Mouse (Mus musculus) left cerebral cortex, postnatal 36 days (tissue): Measurements from ENCODE around the gene D17H6S53E. TPM values are rescaled to one million over a fixed set of nuclear protein-coding genes. Genes with fewer than 3 reads are reported as not detected.
A peak's percentile ranks its signal among the peaks of the same experiment; 100 is the strongest.
"Not testable (repeated sequence)": the region's sequence is repeated elsewhere in the genome, so short reads cannot be mapped to it uniquely, and the experiment has no call there.

ENCODE experiments used
- DNase-seq, 2 experiments: peaks; one replicate each; pipeline ENCODE4 v3.0.0; 2021 to 2022; ENCODE audit warnings: low spot score in 2 of 2, mixed read lengths in 1 of 2
- intact Hi-C: fragments of 180-260 bp; cut with DNase I; formaldehyde crosslinking; loops from one replicate; pipeline ENCODE4 v1.15.1; 2025
- total RNA-seq, 2 experiments: library from RNA; stranded (reverse); gene quantifications; 2 replicates each; pipeline ENCODE4 v1.2.3; 2021

Gene D17H6S53E
- total RNA-seq, 2 experiments from 2014 or later: 26.7 to 31.0 TPM

DNA sequence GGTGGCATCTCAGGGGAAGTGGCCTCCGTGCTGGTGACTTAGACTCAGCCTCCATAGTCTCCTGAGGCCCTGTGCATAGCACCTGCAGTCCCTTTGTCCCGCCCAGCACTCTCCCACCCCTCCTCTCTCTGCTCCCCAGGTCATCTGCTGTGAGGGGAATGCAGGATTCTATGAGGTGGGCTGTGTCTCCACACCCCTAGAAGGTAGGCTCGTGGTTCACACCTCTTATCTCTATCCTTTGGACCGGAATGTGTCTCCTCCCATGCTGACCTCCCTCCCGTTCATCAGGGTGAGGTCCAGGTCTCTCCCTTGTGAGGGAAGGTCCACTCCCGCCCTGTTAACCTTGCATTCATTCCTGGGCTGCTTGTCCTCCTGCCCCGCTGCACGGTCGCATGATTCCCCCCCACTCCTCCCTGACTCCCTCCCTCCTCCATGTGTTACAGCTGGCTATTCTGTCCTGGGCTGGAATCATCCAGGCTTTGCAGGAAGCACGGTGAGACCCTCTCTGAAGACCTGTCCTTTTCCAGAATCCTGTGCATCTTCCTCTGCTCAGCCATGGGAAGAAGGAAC lies 25.9 kb upstream of the D17H6S53E start:
- intact Hi-C loops: no loop called here
- no peak for DNase-seq

DNA sequence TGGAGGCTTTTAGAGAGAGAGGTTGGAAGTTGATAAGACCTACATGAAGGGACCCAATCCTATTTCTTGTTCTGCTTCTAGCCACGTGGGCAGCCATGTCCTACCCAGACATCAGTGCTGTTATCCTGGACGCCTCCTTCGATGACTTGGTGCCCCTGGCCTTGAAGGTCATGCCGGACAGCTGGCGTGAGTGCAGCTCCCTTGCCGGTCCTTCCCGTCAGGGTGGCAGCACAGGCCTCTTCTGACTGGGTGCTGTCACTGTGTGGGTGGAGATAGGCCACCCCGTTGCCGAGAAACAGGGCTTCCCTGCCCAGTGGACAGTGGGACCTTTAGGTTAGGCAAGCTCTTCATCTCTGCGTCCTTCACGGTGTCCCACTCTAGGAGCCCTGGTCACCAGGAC lies 25.0 kb upstream of the D17H6S53E start:
- DNase-seq: no peak
- intact Hi-C loops: no loop called here

DNA sequence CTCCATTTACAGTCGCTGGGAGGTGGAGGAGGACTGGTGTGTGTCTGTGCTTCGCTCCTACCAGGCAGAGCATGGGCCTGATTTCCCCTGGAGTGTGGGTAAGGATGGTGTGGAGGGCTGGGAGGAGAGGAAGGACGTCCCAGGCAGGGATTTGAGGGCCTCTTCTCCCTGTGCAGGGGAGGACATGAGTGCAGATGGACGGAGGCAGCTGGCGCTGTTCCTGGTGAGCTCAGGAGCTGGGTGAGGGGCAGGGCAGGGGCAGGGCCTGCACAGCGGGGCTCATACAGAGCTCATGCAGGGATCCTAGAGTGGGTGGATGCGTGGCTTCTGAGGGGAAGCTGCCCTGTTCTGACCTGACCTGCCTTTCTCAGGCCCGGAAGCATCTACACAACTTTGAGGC lies 23.9 kb upstream of the D17H6S53E start:
- intact Hi-C loops: no loop called here
- no peak for DNase-seq

DNA sequence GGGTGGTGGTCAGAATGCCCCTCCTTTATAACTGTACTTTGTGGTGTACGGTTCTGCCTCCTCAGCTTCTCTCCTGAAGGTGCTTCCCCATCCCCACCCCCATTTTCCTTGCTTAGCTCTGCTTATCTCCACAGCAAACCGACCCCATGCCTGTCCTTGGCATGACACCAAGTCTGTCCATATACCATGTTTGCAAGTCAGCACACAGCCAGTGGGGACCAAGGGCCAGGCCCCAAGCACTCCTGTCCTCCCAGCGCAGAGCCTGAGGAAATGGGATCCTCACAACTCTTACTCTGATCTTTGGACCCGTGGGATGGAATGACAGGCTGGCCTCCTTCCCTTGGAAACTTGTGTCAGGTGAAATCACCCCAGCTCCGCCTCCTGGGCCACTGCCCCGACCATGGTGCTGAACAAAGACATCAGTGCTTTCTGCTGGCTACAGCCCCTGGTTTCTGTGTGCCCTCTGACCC lies 22.9 kb upstream of the D17H6S53E start:
- intact Hi-C loops: no loop called here
- no peak for DNase-seq

DNA sequence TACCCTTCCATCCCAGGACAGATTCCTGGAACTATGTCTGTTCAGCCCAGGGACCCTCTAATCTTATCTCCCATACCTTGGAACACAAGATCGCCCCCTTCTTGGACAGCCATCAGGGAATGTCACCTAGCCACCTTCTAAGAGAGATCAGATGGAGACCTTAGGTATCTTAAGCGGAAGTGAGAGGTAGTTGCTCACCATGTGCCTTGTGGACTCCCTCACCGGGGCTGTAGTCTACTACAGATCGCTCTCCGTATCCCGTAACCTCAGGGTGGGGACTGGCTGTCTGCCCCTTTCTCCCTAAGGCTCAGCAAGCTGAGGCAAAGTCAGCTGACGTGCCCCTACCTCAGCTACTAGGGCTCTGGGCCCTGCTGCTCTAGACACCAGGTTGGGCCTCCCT lies 22.1 kb upstream of the D17H6S53E start:
- intact Hi-C loops: no loop called here
- DNase-seq: no peak

DNA sequence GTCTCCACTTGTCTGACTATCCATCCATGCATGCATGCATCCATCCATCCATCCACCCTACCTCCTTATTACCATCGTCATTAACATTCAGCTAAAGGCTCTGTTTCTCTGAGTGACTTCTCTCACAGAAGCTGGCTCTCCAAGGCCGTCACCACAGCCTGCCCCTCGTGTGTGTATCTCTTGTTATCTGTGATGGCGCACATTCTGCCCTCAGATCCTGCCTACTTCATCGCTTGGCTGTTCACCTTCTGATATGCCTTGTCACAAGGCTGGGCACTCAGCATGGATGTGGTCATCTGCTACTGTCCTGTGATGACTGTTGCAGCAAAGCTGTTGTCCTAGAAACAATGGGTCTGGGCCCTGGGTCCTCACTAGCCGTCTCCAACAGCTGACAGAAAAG lies 21.4 kb upstream of the D17H6S53E start:
- no peak for DNase-seq
- intact Hi-C loops: no loop called here

DNA sequence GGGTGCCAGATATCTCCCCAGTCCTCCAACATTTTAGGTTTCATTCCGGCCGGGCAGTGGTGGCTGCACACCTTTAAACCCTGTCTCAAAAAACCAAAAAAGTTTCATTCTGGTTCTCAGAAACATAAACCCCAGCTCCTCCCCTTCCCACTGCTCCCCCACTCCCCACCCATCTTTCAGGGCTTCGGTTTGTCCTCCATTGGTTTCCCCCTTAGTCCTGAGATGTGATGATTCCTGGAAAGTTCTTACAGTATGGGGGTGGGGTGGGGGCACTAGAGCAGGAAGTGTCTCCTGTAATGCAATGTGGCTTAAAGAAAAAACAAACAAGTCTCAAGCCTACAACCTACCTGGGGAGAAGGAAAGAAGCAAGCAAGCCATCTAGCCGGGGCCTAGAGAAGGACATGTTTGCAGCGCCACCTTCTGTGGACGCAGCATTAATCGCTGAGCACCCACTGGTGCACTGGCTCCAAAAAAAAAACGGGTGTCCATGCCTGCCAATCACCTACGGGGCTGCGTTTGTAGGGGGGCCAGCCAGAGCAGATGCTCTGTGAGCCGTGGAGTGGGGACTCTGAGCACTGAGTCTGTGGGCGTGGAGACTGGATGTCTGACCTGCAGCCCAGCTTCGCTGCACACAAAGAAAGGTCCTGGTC lies 20.3 kb upstream of the D17H6S53E start:
- intact Hi-C loops: loop anchor here (1.0 kb wide), 1 partner anchor 85 kb away; no protein-coding TSS in a partner anchor
- DNase-seq: no peak

DNA sequence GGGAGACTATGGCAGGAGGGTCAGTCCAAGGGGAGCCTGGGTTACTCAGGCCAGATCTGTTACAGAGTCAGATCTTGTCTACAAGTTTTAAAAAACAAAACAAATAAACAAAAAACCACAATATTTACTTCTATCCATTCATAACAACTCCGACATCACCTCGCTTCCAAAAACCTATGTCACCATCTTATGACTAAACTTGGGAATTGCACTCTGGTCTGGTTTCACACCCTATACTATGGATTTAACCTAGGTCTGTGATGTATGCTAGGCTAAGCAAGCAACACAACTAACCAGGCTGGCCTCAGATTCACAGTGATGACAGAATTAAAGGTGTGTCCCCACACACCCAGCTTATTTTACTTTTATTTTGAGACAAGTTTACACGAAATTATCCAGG lies 19.7 kb upstream of the D17H6S53E start:
- DNase-seq: no peak
- intact Hi-C loops: loop anchor here (1.0 kb wide), 1 partner anchor 85 kb away; no protein-coding TSS in a partner anchor

DNA sequence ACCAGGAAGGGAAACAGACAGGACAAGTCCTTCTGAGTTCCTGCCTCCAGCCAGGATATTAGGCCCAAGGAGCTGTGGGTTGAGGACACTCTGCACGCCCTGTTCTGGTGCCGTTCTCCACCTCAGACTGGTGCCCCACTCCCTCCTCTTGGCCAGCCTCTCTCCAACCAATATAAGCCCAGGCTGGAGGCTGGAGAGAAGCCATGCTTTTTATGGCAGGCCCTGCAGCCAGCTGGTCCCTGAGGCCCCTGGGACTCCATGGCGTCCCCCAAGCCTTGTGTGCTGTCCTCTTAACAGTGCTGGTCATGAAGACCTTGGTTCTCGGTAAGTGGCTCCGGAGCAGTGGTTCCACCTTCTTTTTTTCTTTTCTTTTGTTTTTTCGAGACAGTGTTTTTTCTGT lies 18.1 kb upstream of the D17H6S53E start, which contains the start of gene Ly6g5c:
Gene Ly6g5c (plus strand): TSS at position 183 of the 400 bp plus-strand sequence.
- intact Hi-C loops: no loop called here
- no peak for DNase-seq

DNA sequence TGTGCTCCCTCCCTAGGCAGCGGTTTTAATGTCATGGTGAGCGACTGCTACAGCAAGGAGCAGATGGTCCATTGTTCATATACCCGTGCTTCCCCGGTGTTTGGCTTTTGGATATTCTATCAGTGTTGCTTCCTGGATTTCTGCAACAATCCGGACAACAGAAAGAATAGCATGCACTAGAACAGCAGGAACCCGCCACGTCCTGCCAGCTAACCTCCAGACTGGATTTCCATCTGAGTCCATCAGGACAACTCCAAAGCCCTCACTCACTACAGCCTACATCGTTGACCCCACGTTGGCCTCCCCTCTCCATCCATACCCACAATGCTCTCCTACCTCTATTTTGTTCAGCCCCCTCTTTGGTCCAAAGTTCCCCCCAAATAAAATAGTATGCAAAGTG lies 14.4 kb upstream of the D17H6S53E start:
- intact Hi-C loops: no loop called here
- no peak for DNase-seq

DNA sequence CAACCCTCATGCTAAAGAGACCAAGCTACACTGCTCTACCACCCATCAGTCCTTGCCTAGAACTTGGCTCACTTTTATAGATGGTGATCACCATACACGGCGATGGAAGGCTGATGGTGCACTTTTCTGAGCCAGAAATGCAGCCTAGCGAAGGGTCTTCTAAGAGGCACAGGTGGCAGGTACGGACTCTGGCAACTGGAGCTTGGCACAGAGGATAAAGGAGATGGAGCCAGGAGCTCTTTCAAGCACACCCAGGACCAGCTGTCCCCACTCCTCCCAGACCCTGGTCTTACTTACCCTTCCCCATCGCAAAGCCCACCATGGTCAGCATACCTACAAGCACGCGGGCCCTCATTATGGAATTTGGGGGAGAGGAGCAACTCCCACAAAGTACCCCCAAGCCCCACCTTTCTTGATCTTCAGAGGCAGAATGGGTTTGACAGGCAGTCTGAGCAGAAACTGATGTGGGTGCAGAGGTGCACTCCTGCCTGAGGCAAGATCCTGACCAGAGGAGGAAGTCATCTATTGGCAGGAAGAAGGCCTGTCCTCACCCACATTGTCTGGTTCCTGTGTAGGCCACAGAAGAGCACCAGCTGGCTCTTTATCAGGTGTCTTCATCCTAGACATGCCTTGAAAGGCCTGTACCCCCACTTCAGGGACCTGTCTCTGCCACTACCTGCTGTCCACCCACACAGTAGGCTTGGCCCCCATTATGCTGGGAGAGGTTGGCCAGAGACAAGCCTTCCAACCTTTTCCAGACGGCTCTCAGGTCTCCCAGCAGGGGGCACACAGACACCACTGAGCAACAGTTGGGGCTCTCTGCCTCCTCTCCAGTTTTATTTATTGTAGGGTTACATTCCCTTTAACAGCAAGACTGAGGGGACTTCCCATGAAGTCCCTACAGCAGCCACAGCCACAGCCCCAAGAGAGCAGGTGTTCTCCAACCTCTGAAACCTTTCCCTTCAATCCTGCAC lies 10.8 kb upstream of the D17H6S53E start, which contains the start of gene Ly6g5b:
Gene Ly6g5b (minus strand): TSS at position 383 of the 974 bp plus-strand sequence.
- no peak for DNase-seq
- intact Hi-C loops: no loop called here

DNA sequence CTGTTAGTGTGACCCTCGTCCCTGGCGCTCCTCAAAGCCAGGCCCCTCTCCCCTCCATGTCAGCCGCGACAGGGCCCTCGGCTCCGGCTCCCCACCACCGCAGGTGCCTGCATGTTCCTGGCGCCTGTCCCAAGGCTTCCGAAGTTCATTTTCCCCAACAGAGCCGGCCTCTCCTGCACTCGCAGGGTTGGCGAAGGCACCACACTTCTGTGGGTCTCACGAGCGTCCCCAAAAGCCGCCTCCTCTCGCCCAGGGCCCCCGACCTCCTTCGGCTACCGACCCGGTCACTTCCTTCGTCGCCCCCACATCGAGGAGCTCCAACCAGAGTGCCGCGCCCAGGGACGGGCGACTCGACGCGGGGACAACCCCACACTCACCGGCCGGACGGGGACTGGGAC lies 5.4 kb upstream of the D17H6S53E start:
- no peak for DNase-seq
- intact Hi-C loops: loop anchor here (5.0 kb wide), 2 partner anchors 98 to 117 kb away; partner anchors contain the start of gene Nfkbil1

DNA sequence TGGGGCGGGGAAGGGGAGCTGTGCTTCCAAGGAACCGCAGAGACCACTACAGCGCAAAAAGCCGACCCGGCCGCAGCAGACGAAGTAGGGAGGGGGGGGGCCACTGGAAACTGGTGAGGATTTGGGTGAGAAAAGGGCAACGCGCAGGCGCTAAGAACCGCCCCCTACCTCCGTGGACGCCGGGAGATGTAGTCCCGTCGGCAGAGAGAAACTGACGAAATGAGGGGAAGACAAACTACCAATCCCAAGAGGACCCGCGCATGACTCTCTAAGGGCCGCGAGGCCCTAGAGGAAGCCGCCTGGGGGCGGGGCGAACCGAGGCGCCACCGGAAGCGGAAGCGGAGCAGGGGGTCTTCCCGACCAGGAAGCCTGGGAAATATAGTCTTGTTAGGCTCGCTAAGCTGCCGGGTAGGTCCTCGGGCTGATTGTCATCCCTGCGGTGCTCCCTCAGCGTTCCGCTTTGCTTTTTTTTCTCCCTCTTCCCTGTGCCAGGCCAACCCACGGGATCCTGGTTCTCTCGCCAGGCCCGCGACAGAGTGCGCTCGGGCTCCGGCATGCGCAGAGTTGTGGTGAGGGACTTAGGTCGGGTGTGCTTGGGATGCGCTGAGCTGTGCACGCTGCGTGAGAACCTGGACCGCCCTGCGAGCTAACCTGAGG lies 4.9 kb upstream of the D17H6S53E start, which contains the start of gene Gpank1:
Gene Gpank1 (plus strand): TSS at position 313 of the 657 bp plus-strand sequence.
- intact Hi-C loops: loop anchor here (5.0 kb wide), 2 partner anchors 99 to 116 kb away; partner anchors contain the start of gene Nfkbil1
- DNase-seq: peak; percentile 98

DNA sequence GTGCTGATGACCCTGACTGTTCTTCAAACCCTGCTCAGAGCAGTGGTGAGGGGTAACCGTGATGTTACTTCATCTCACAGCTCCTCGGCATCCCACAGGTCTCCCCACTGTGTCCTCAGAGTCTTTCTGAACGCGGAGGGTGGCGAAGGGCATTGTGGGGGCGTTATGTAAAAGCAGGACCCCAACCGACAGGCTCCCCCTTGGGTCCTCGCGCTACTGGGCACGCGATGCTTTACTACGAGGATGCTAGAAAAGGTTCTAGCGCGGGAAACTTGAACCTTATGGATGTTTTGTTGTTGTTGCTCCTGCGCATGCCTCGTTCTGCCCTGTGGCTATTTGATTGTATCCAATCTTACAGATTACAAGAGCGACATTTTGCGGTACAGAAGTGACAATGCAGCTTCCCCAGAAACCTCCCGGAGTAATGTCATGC lies 4.3 kb upstream of the D17H6S53E start, which contains the start of gene Csnk2b:
Gene Csnk2b (minus strand): TSS at position 183 of the 433 bp plus-strand sequence.
- intact Hi-C loops: loop anchor here (5.0 kb wide), 2 partner anchors 100 to 115 kb away; partner anchors contain the start of gene Nfkbil1
- peak; percentile 67 to 69 for DNase-seq

DNA sequence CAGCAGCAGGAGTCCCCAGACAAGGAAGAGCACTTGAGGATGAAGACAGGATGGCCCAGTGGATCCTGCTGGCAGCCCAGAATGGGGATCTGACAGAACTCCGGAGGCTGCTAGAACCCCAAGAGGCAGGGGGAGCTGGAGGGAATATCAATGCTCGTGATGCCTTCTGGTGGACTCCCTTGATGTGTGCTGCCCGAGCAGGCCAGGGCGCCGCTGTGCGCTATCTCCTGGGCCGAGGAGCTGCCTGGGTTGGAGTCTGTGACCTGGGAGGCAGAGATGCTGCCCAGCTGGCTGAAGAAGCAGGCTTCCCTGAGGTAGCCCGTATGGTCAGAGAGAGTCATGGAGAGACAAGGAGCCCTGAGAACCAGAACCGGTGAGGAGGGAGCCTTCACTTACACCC lies 2.9 kb upstream of the D17H6S53E start:
- DNase-seq: not testable (repeated sequence)
- intact Hi-C loops: loop anchor here (5.0 kb wide), 2 partner anchors 101 to 114 kb away; partner anchors contain the start of gene Nfkbil1

DNA sequence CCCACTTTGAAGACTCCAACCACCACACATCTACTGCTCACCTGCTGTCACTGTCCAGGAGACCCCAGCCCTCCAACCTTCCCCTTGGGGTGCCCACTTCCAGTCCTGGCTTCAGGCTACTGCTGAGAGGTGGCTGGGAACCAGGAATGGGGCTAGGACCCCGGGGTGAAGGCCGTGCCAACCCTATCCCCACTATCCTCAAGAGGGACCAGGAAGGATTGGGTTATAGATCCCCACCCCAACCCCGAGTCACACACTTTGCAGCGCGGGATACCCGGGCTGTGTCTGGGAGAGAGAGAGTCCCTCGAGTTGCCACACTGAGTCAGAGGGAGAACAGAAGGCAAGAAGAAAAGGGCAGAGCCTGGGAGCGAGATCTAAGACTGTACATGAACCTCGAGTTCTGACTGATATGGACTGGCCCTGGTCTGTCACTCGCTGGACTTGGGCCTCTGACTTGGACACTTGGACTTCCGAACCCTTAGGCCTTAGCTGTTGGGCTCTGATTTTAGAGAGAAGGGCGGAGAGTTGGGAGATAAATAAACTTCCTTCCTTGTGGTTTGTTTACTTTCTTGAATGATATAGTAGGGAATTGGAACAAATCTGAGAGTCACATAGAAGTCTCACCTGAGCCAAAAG lies 1.8 kb upstream of the D17H6S53E start:
- intact Hi-C loops: loop anchor here (5.0 kb wide), 2 partner anchors 102 to 113 kb away; partner anchors contain the start of gene Nfkbil1
- not testable (repeated sequence) for DNase-seq

DNA sequence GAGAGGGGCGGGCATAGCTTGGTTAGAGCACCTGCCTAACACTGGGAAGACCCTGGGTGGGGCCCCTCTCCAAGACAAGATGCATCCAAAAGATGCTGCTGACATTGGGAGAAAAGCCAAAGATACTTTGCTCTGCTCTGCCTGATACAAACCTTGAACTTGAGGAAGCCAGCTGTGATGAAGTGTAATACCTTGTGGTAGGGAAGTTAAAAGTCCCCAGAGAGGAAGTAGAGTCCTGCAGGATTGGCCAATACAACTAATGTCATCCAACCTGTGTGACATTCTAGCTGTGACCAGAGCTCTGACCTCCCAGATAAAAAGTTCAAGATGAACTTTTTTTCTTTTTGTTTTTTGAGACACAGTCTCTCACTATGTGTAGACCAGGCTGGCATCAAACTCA lies 1.1 kb upstream of the D17H6S53E start:
- no peak for DNase-seq
- intact Hi-C loops: no loop called here

DNA sequence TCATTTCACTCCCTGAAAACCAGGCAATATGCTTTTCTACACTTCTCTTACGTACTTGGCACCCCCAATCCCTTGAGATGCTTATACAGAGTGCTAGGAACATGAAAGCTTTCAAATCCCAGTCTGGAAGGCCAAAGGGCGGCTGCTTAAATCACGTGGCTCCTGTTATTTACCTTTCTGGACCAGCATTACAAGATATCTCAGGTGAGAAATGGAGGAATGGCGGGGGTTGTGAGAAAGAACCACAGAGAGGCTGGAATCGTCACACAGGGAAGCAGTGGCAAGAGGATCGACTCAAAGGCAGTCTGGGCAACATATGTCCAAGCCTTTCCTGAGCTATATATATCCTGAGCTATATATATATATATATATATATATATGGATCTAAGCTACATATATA lies 595 bp upstream of the D17H6S53E start:
- DNase-seq: no peak
- intact Hi-C loops: no loop called here
